Mouse (Mus musculus) kidney, postnatal 0 days (tissue): ENCODE measurements around the gene Ppp1r13b. TPM values are rescaled to one million over a fixed set of nuclear protein-coding genes. Genes with fewer than 3 reads are reported as not detected.
"Not testable (repeated sequence)": the region's sequence is repeated elsewhere in the genome, so short reads cannot be mapped to it uniquely, and the experiment has no call there.

Experiments used
- ATAC-seq: fragments of 200-750 bp; cut with Nextera tagmentation; replicated peaks from 2 replicates; pipeline ENCODE4 v1.8.0; 2017; ENCODE audit warnings: low read depth, moderate number of reproducible peaks, moderate TSS enrichment, moderate library complexity; ENCODE audit not compliant: low FRiP score
- DNase-seq: peaks from one replicate; pipeline ENCODE4 v3.0.0-alpha.2; 2016; ENCODE audit warnings: low spot score
- H3K27ac ChIP-seq: fragments of 300-500 bp; sonication (generic); 2 replicates; pipeline ENCODE4 v1.5.1; 2014; ENCODE audit warnings: mild to moderate bottlenecking
- H3K27me3 ChIP-seq: fragments of 300-500 bp; sonication (generic); 2 replicates; pipeline ENCODE4 v1.6.1; 2014; ENCODE audit warnings: low read length, mixed read lengths; ENCODE audit not compliant: insufficient read depth
- H3K36me3 ChIP-seq: fragments of 300-500 bp; sonication (generic); 2 replicates; pipeline ENCODE4 v1.6.1; 2014; ENCODE audit warnings: low read length, mixed read lengths; ENCODE audit not compliant: insufficient read depth
- H3K4me1 ChIP-seq: fragments of 300-500 bp; sonication (generic); replicated peaks from 2 replicates; pipeline ENCODE4 v1.6.1; 2014; ENCODE audit warnings: antibody characterized with exemption, low read length, mixed read lengths; ENCODE audit not compliant: insufficient read depth
- H3K4me2 ChIP-seq: fragments of 300-500 bp; sonication (generic); 2 replicates; pipeline ENCODE4 v1.6.1; 2014; ENCODE audit warnings: mild to moderate bottlenecking, low read length, moderate library complexity, mixed read lengths
- H3K4me3 ChIP-seq: fragments of 300-500 bp; sonication (generic); replicated peaks from 2 replicates; pipeline ENCODE4 v1.5.1; 2014; ENCODE audit warnings: low read depth, low read length
- H3K9ac ChIP-seq: fragments of 300-500 bp; sonication (generic); 2 replicates; pipeline ENCODE4 v1.6.1; 2014; ENCODE audit warnings: low read depth, low read length
- H3K9me3 ChIP-seq: fragments of 300-500 bp; sonication (generic); replicated peaks from 2 replicates; pipeline ENCODE4 v1.6.1; 2016; ENCODE audit warnings: low read length, inconsistent platforms, mixed read lengths
- CTCF ChIP-seq: IDR thresholded peaks from 2 replicates; pipeline ENCODE4 v1.5.1; 2016; ENCODE audit warnings: antibody characterized with exemption, low read depth, mild to moderate bottlenecking, moderate library complexity
- WGBS: fragments of 180-500 bp; shearing (Covaris S2); extraction: QIAGEN DNeasy Blood & Tissue Kit; methylation state at CpG from one replicate; pipeline ENCODE4 v1.1.7; 2014; 5-methylcytosine and 5-hydroxymethylcytosine counted together
- polyA plus RNA-seq: library from polyadenylated mRNA; unstranded; fragments of >200 nt; fragmentation: Nextera tagmentation; extraction: Ambion mirVana; gene quantifications from 2 replicates; pipeline ENCODE4 v1.2.1, GENCODE M21; 2015

Gene Ppp1r13b
- polyA plus RNA-seq, 1 experiment from 2014 or later = 16.7 TPM

- 0 out of 2 replicates have a peak, but pooled peaks have one; percentile 16 for ATAC-seq
- 17% methylated on average over 8 of the region's 8 CpGs for WGBS
- Histone ChIP-seq H3K27me3 (no peaks in the 10 kb centered on the region), H3K4me2 (0 out of 2 replicates have a peak overlapping the region, but pooled peaks have one; percentile 3), H3K27ac (peak overlapping the region; percentile 90), H3K4me3 (no peak overlapping the region), H3K9ac (0 out of 2 replicates have a peak overlapping the region, but pooled peaks have one; percentile 18), H3K36me3 (no peaks in the 10 kb centered on the region), H3K4me1 (peaks cover 16% of the 10 kb centered on the region; the same call in 1 of the 2 replicates), H3K9me3 (no peaks in the 10 kb centered on the region)
- peak; percentile 83 for DNase-seq
- no peak for TF ChIP-seq CTCF
Measured at GRCm38 (mm10) chr12:111945115-111945514, 37.2 kb upstream of the Ppp1r13b start.

GRCm38 (mm10) chr12:111944065-111944987, 36.4 kb upstream of the Ppp1r13b start:
- not testable (repeated sequence) for H3K9ac ChIP-seq, H3K4me3 ChIP-seq, DNase-seq, H3K27me3 ChIP-seq, H3K9me3 ChIP-seq, H3K36me3 ChIP-seq
- Histone ChIP-seq H3K4me1 (peaks cover 16% of the 10 kb centered on the region; the same call in 1 of the 2 replicates), H3K27ac (peak overlapping the region; percentile 90), H3K4me2 (0 out of 2 replicates have a peak overlapping the region, but pooled peaks have one; percentile 24)
- WGBS = 52% methylated on average over 13 of the region's 20 CpGs
- peak; percentile 72 for ATAC-seq

- no peak overlapping the region for H3K4me3 ChIP-seq
Measured at GRCm38 (mm10) chr12:111943421-111944064, 35.6 kb upstream of the Ppp1r13b start.

GRCm38 (mm10) chr12:111938623-111939177, 30.8 kb upstream of the Ppp1r13b start:
- ATAC-seq = peak; percentile 23; the same call in 1 of the 2 replicates
- H3K4me1 ChIP-seq = peaks cover 40% of the 10 kb centered on the region
- 33% methylated on average over 1 of the region's 1 CpGs for whole genome bisulfite sequencing

More at GRCm38 (mm10) chr12:111943421-111944064, 35.6 kb upstream of the Ppp1r13b start:
- Histone ChIP-seq H3K9me3 (no peaks in the 10 kb centered on the region), H3K4me1 (peaks cover 19% of the 10 kb centered on the region; the same call in 1 of the 2 replicates), H3K4me2 (0 out of 2 replicates have a peak overlapping the region, but pooled peaks have one; percentile 24), H3K36me3 (no peaks in the 10 kb centered on the region), H3K27me3 (no peaks in the 10 kb centered on the region), H3K27ac (peak overlapping the region; percentile 68; the same call in 1 of the 2 replicates), H3K9ac (0 out of 2 replicates have a peak overlapping the region, but pooled peaks have one; percentile 24)
- no peak for ATAC-seq
- DNase-seq = no peak
- 71% methylated on average over 10 of the region's 10 CpGs for WGBS
- TF ChIP-seq CTCF = no peak

GRCm38 (mm10) chr12:111936706-111937550, 29.0 kb upstream of the Ppp1r13b start:
- no peaks in the 10 kb centered on the region for H3K9me3 ChIP-seq
- WGBS = 31% methylated on average over 24 of the region's 24 CpGs
- H3K9ac ChIP-seq = 0 out of 2 replicates have a peak overlapping the region, but pooled peaks have one; percentile 27
- peak overlapping the region; percentile 89 for H3K27ac ChIP-seq
- H3K4me3 ChIP-seq = no peak overlapping the region
- peaks cover 52% of the 10 kb centered on the region for H3K4me1 ChIP-seq
- no peaks in the 10 kb centered on the region for H3K27me3 ChIP-seq
- DNase-seq (peak; percentile 64), ATAC-seq (peak; percentile 67)
- H3K4me2 ChIP-seq = peak overlapping the region; percentile 25
- TF ChIP-seq CTCF = no peak
- no peaks in the 10 kb centered on the region for H3K36me3 ChIP-seq

More at GRCm38 (mm10) chr12:111938623-111939177, 30.8 kb upstream of the Ppp1r13b start:
- Histone ChIP-seq H3K27ac (peak overlapping the region; percentile 89; the same call in 1 of the 2 replicates), H3K9ac (no peak overlapping the region), H3K9me3 (no peaks in the 10 kb centered on the region), H3K27me3 (no peaks in the 10 kb centered on the region), H3K4me3 (no peak overlapping the region), H3K36me3 (no peaks in the 10 kb centered on the region), H3K4me2 (no peak overlapping the region)
- peak; percentile 73 for DNase-seq
- no peak for TF ChIP-seq CTCF
